Mouse (Mus musculus): ENCODE measurements at regions not wholly inside any gene's neighbourhood (a gene's known extent, or its start where the extent isn't known, plus 50 kb on each side); places are given as distances from the start of the nearest gene placed in this dataset.
A peak's percentile ranks its signal among the peaks of the same experiment; 100 is the strongest.

DNA sequence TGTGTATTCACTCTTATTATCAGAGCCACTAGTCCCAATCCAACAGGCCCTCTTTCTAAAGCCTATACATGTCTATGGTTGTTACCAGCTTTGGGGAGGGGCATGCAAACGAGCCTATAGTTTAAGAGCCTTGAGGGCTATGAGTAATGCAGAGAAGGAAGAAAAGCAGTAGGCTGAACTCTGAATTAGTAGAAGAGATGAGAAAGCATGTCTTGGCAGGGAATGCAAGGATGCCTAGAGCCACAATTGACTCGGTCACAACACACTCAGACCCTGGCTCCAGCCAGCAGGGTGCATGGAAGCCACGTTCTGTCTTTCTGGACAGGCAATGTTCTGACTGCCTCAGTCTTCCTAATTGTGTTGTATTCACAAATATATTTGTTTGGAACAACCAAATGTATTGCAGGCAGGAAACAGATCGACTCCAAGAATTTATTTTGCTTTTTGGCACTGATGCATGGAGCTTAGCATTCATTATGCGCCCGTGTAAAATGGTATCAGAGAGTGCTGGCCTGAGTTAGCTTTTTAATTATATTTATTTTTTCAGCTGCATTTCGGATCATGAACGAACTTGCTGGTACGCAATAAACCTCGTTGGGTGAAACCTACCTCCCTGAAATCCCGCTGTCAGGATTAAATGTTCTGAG, 110.2 kb downstream of the Rybp start:
- no peak overlapping the region for H3K4me3 ChIP-seq (replicated peaks)
- H3K27me3 ChIP-seq (replicated peaks): peaks cover 13% of the 10 kb centered on the region
- WGBS: 83% methylated on average over 11 of the region's 11 CpGs
- H3K4me2 ChIP-seq: no peak overlapping the region
- H3K9me3 ChIP-seq (replicated peaks): no peaks in the 10 kb centered on the region
- no peaks in the 10 kb centered on the region for H3K4me1 ChIP-seq
- no peak overlapping the region for H3K27ac ChIP-seq (replicated peaks)
- no peak overlapping the region for H3K9ac ChIP-seq (replicated peaks)
- ATAC-seq (ENCODE audit: low FRiP score): no peak
- H3K36me3 ChIP-seq: no peaks in the 10 kb centered on the region

DNA sequence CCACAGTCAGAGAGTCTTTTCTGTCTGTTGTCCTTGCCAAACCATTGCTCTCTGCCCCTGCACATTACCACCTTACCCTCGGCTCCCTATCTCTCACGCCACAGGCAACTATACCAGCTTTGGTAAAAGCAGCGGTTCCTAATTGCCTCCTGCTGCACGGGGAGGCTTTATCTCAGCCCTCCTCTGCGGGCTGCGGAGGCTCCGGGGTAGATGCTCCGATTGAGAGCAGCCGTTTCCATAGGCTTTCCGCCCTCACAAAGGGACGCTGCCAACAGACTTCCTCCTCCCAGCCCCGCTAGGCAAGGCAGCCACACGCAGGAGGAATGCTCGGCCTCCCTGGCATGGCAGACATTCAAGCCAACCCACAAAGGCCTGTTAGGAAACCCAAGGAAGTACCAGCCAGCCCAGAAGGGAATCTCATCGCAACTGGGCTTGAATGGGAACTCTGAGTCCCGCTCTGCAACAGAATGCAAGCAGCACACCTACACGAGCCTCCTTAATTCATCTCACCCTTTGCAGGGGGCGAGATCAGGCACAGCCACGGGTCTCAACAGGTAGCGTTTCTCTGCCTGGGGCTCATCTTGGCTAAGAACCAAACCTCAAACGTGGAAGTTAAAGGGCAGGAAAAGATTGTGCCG, 116.5 kb downstream of the Rybp start:
- no peak overlapping the region for H3K4me3 ChIP-seq (replicated peaks)
- H3K27me3 ChIP-seq (replicated peaks): peaks cover 28% of the 10 kb centered on the region
- H3K4me2 ChIP-seq: peak overlapping the region; percentile 45
- WGBS: 10% methylated on average over 22 of the region's 22 CpGs
- H3K27ac ChIP-seq (replicated peaks): no peak overlapping the region
- no peaks in the 10 kb centered on the region for H3K9me3 ChIP-seq (replicated peaks)
- H3K9ac ChIP-seq (replicated peaks): peak overlapping the region; percentile 14; the same call in 1 of the 2 replicates
- peaks cover 21% of the 10 kb centered on the region for H3K4me1 ChIP-seq
- H3K36me3 ChIP-seq: no peaks in the 10 kb centered on the region
- no peak for ATAC-seq (ENCODE audit: low FRiP score)

GRCm38 (mm10) chr6:100167321-100167720, 120.0 kb downstream of the Rybp start:
- peaks cover 28% of the 10 kb centered on the region for H3K27me3 ChIP-seq (replicated peaks)
- ATAC-seq (ENCODE audit: low FRiP score): no peak
- H3K9ac ChIP-seq (replicated peaks): no peak overlapping the region
- peaks cover 40% of the 10 kb centered on the region for H3K4me1 ChIP-seq
- no peak overlapping the region for H3K4me2 ChIP-seq
- no peak overlapping the region for H3K4me3 ChIP-seq (replicated peaks)
- no peaks in the 10 kb centered on the region for H3K36me3 ChIP-seq
- no peak overlapping the region for H3K27ac ChIP-seq (replicated peaks)
- 43% methylated on average over 5 of the region's 5 CpGs for WGBS
- no peaks in the 10 kb centered on the region for H3K9me3 ChIP-seq (replicated peaks)

DNA sequence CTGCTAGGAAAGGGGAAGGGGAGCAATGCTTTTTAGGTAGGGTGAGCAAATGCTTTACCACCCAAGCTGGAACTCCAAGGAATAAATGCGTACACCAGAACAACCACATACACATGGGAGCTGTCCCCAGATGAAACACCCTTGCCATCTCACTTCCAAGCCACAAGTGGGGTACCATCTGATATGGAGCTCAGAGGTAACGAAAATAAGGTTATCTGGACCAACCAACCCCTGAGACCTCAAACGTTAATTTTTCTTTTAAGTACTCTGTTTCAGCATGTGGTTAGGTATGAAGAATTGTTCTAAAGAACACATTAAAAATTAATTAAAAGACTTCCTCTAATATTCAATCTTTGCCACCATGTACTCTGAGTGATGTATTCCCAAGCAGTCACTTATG, 121.5 kb downstream of the Rybp start:
- H3K4me2 ChIP-seq: no peak overlapping the region
- H3K4me3 ChIP-seq (replicated peaks): no peak overlapping the region
- H3K27me3 ChIP-seq (replicated peaks): peaks cover 25% of the 10 kb centered on the region
- no peak for ATAC-seq (ENCODE audit: low FRiP score)
- 87% methylated on average over 3 of the region's 3 CpGs for WGBS
- peaks cover 34% of the 10 kb centered on the region for H3K4me1 ChIP-seq
- H3K27ac ChIP-seq (replicated peaks): no peak overlapping the region
- no peak overlapping the region for H3K9ac ChIP-seq (replicated peaks)
- H3K36me3 ChIP-seq: no peaks in the 10 kb centered on the region
- no peaks in the 10 kb centered on the region for H3K9me3 ChIP-seq (replicated peaks)

GRCm38 (mm10) chr6:100164162-100164561, 123.1 kb downstream of the Rybp start:
- no peak overlapping the region for H3K4me2 ChIP-seq
- H3K4me3 ChIP-seq (replicated peaks): no peak overlapping the region
- peaks cover 22% of the 10 kb centered on the region for H3K27me3 ChIP-seq (replicated peaks)
- no peak overlapping the region for H3K27ac ChIP-seq (replicated peaks)
- H3K9me3 ChIP-seq (replicated peaks): no peaks in the 10 kb centered on the region
- H3K36me3 ChIP-seq: no peaks in the 10 kb centered on the region
- no peak overlapping the region for H3K9ac ChIP-seq (replicated peaks)
- 43% methylated on average over 4 of the region's 4 CpGs for WGBS
- no peak for ATAC-seq (ENCODE audit: low FRiP score)
- H3K4me1 ChIP-seq: peaks cover 28% of the 10 kb centered on the region

DNA sequence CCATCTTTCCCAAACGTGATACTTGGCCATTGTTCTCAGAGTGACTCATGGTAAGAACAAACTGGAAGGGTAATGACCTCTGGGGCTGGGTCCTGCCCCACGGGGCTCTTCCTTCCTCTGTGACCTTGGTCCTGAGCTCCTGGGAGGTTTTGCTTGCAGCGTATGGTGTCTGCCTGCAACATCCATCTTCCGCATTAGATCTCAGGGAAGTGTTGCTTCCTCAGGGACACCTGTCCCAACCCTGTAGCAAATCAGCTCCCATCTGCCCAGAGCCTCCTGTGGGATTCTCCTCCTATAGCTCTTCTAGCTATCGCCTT, 123.5 kb downstream of the Rybp start:
- Histone ChIP-seq H3K27ac (replicated peaks) (no peak overlapping the region), H3K9ac (replicated peaks) (no peak overlapping the region), H3K4me3 (replicated peaks) (no peak overlapping the region), H3K9me3 (replicated peaks) (no peaks in the 10 kb centered on the region), H3K4me2 (no peak overlapping the region), H3K36me3 (no peaks in the 10 kb centered on the region), H3K4me1 (peaks cover 28% of the 10 kb centered on the region), H3K27me3 (replicated peaks) (peaks cover 23% of the 10 kb centered on the region)
- 40% methylated on average over 5 of the region's 5 CpGs for WGBS
- ATAC-seq (ENCODE audit: low FRiP score): no peak

GRCm38 (mm10) chr6:100162961-100163813, 124.1 kb downstream of the Rybp start:
- no peak overlapping the region for H3K9ac ChIP-seq (replicated peaks)
- no peaks in the 10 kb centered on the region for H3K36me3 ChIP-seq
- H3K9me3 ChIP-seq (replicated peaks): no peaks in the 10 kb centered on the region
- peak overlapping the region; percentile 47 for H3K4me2 ChIP-seq
- H3K4me1 ChIP-seq: peaks cover 28% of the 10 kb centered on the region
- peak; percentile 80 for ATAC-seq (ENCODE audit: low FRiP score)
- H3K27ac ChIP-seq (replicated peaks): no peak overlapping the region
- whole genome bisulfite sequencing: 14% methylated on average over 17 of the region's 17 CpGs
- H3K4me3 ChIP-seq (replicated peaks): no peak overlapping the region
- peaks cover 25% of the 10 kb centered on the region for H3K27me3 ChIP-seq (replicated peaks)

GRCm38 (mm10) chr6:100160670-100161069, 126.6 kb downstream of the Rybp start:
- Histone ChIP-seq H3K27ac (replicated peaks) (no peak overlapping the region), H3K4me3 (replicated peaks) (no peak overlapping the region), H3K4me2 (no peak overlapping the region), H3K4me1 (peaks cover 30% of the 10 kb centered on the region), H3K9ac (replicated peaks) (no peak overlapping the region), H3K9me3 (replicated peaks) (no peaks in the 10 kb centered on the region), H3K36me3 (no peaks in the 10 kb centered on the region), H3K27me3 (replicated peaks) (peaks cover 21% of the 10 kb centered on the region)
- ATAC-seq (ENCODE audit: low FRiP score): no peak
- WGBS: 43% methylated on average over 8 of the region's 8 CpGs

GRCm38 (mm10) chr6:100159817-100160216, 127.5 kb downstream of the Rybp start:
- Histone ChIP-seq H3K9me3 (replicated peaks) (no peaks in the 10 kb centered on the region), H3K4me1 (peaks cover 37% of the 10 kb centered on the region), H3K36me3 (no peaks in the 10 kb centered on the region), H3K9ac (replicated peaks) (no peak overlapping the region), H3K27ac (replicated peaks) (no peak overlapping the region), H3K4me3 (replicated peaks) (no peak overlapping the region), H3K4me2 (no peak overlapping the region), H3K27me3 (replicated peaks) (peaks cover 17% of the 10 kb centered on the region)
- ATAC-seq (ENCODE audit: low FRiP score): no peak
- WGBS: 79% methylated on average over 4 of the region's 4 CpGs

DNA sequence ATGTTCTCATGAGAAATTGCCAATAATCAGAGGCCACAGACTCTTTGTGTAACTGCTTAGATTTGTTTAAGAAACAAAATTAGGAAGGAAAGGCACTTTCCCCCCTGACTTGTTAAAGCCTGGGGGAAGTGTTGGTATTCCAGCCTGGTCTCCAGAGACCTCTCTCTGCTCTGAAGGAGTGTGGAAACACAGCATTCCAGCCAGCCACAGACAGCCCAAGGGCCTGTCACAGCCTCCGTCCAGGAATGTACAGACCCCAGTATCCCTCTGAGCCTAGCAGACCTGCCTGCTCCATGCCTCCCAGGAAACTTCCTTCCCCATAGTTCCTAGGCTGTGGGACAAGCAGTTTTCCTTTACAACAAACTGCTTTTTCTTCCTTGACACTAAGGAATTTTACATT, 128.0 kb downstream of the Rybp start:
- H3K4me1 ChIP-seq: peaks cover 37% of the 10 kb centered on the region
- no peaks in the 10 kb centered on the region for H3K9me3 ChIP-seq (replicated peaks)
- peaks cover 17% of the 10 kb centered on the region for H3K27me3 ChIP-seq (replicated peaks)
- no peak overlapping the region for H3K9ac ChIP-seq (replicated peaks)
- no peak for ATAC-seq (ENCODE audit: low FRiP score)
- H3K27ac ChIP-seq (replicated peaks): no peak overlapping the region
- WGBS: 45% methylated on average over 1 of the region's 1 CpGs
- no peak overlapping the region for H3K4me2 ChIP-seq
- H3K4me3 ChIP-seq (replicated peaks): no peak overlapping the region
- no peaks in the 10 kb centered on the region for H3K36me3 ChIP-seq

- ATAC-seq (ENCODE audit: low FRiP score): no peak
- Histone ChIP-seq H3K4me3 (replicated peaks) (no peak overlapping the region), H3K9ac (replicated peaks) (no peak overlapping the region), H3K27me3 (replicated peaks) (peaks cover 14% of the 10 kb centered on the region), H3K4me1 (peaks cover 18% of the 10 kb centered on the region), H3K36me3 (no peaks in the 10 kb centered on the region), H3K4me2 (no peak overlapping the region), H3K9me3 (replicated peaks) (no peaks in the 10 kb centered on the region), H3K27ac (replicated peaks) (no peak overlapping the region)
- WGBS: 19% methylated on average over 7 of the region's 7 CpGs
Observed at GRCm38 (mm10) chr6:100157288-100157687, 130.0 kb downstream of the Rybp start.

GRCm38 (mm10) chr6:100156163-100156562, 131.1 kb downstream of the Rybp start:
- 0 out of 2 replicates have a peak, but pooled peaks have one; percentile 38 for ATAC-seq (ENCODE audit: low FRiP score)
- H3K4me2 ChIP-seq: peak overlapping the region; percentile 1
- H3K36me3 ChIP-seq: no peaks in the 10 kb centered on the region
- H3K4me1 ChIP-seq: peaks cover 16% of the 10 kb centered on the region
- H3K4me3 ChIP-seq (replicated peaks): no peak overlapping the region
- H3K27me3 ChIP-seq (replicated peaks): peaks cover 15% of the 10 kb centered on the region; the same call in 1 of the 2 replicates
- no peaks in the 10 kb centered on the region for H3K9me3 ChIP-seq (replicated peaks)
- peak overlapping the region; percentile 62; the same call in 1 of the 2 replicates for H3K27ac ChIP-seq (replicated peaks)
- H3K9ac ChIP-seq (replicated peaks): no peak overlapping the region
- 48% methylated on average over 4 of the region's 4 CpGs for WGBS

Data from neural tube, embryonic 15.5 days (tissue).